Mouse (Mus musculus) heart, adult 2 months (tissue): ENCODE data around the gene Aldh3b2. TPM values are rescaled to one million over a fixed set of nuclear protein-coding genes. Genes with fewer than 3 reads are reported as not detected.

Source experiments
- DNase-seq, 2 experiments: peaks; one replicate each; pipeline ENCODE4 v3.0.0; 2021
- H3K27ac ChIP-seq: fragments of 200-600 bp; 2 replicates; pipeline ENCODE4 v1.8.1; 2022
- H3K27me3 ChIP-seq: fragments of 200-500 bp; 2 replicates; pipeline ENCODE4 v1.6.1; 2012; ENCODE audit warnings: mild to moderate bottlenecking, low read length, inconsistent platforms, mixed read lengths; ENCODE audit not compliant: control insufficient read depth, insufficient read depth
- H3K36me3 ChIP-seq: fragments of 200-500 bp; 2 replicates; pipeline ENCODE4 v1.6.1; 2012; ENCODE audit warnings: low read length, inconsistent platforms; ENCODE audit not compliant: control insufficient read depth, insufficient read depth
- H3K4me1 ChIP-seq: fragments of 200-500 bp; 2 replicates; pipeline ENCODE4 v1.6.1; 2011; ENCODE audit warnings: low read length; ENCODE audit not compliant: control insufficient read depth, insufficient read depth
- H3K4me3 ChIP-seq: fragments of 200-600 bp; 2 replicates; pipeline ENCODE4 v1.8.1; 2022
- H3K79me2 ChIP-seq: fragments of 200-500 bp; replicated peaks from 2 replicates; pipeline ENCODE4 v1.6.1; 2012; ENCODE audit warnings: mild to moderate bottlenecking, inconsistent platforms, low read length, moderate library complexity, mixed read lengths; ENCODE audit not compliant: control insufficient read depth, insufficient read depth
- H3K9ac ChIP-seq: fragments of 200-500 bp; 2 replicates; pipeline ENCODE4 v1.6.1; 2012; ENCODE audit warnings: low read depth, mild to moderate bottlenecking, control low read depth, inconsistent platforms, low read length, mixed read lengths
- CTCF ChIP-seq: fragments of 200-600 bp; IDR thresholded peaks from 2 replicates; pipeline ENCODE4 v1.8.1; 2022; ENCODE audit warnings: antibody characterized with exemption, mild to moderate bottlenecking, moderate library complexity
- EP300 ChIP-seq: fragments of 200-500 bp; IDR thresholded peaks from 2 replicates; pipeline ENCODE4 v1.6.1; 2011; ENCODE audit warnings: low read depth, low read length, control low read depth; ENCODE audit not compliant: insufficient read depth
- POLR2A ChIP-seq: fragments of 200-500 bp; IDR thresholded peaks from 2 replicates; pipeline ENCODE4 v1.6.1; 2011; ENCODE audit warnings: mild to moderate bottlenecking, low read depth, low read length, control low read depth; ENCODE audit not compliant: insufficient read depth
- WGBS: fragments of 180-500 bp; shearing (Covaris S2); methylation state at CpG from one replicate; pipeline ENCODE4 v1.1.7; 2018; 5-methylcytosine and 5-hydroxymethylcytosine counted together
- intact Hi-C: fragments of 180-260 bp; cut with DNase I; formaldehyde crosslinking; loops from one replicate; pipeline ENCODE4 v1.15.1; 2025
- polyA plus RNA-seq: library from polyadenylated mRNA; depleted of rRNA; stranded (reverse); fragments of >200 nt; gene quantifications from 2 replicates; pipeline ENCODE4 v1.2.3, GENCODE M21; 2012
- total RNA-seq, 2 experiments: library from RNA; stranded (reverse); gene quantifications; 2 replicates each; pipeline ENCODE4 v1.2.3; 2021

Aldh3b2 gene
- total and polyA plus RNA-seq, 3 experiments: 0.18 to 1.6 (median 0.26) TPM

- Histone ChIP-seq H3K4me3 (peak overlapping the region; percentile 47; the same call in 1 of the 2 replicates), H3K9ac (peak overlapping the region; percentile 70), H3K27ac (peak overlapping the region; percentile 84), H3K36me3 (no peaks in the 10 kb centered on the region), H3K79me2 (no peaks in the 10 kb centered on the region), H3K27me3 (no peaks in the 10 kb centered on the region), H3K4me1 (peaks cover 8% of the 10 kb centered on the region)
- WGBS: 61% methylated on average over 15 of the region's 15 CpGs
- DNase-seq: peak in 1 of 2 experiments; percentile 33
- intact Hi-C loops: no loop called here
- TF ChIP-seq CTCF (no peak), EP300 (no peak), POLR2A (no peak)
Observed at GRCm38 (mm10) chr19:4004331-4004730, 32.2 kb downstream of the Aldh3b2 start.

GRCm38 (mm10) chr19:4005091-4005490 is 33.0 kb downstream of the Aldh3b2 start:
- no peaks in the 10 kb centered on the region for H3K27me3 ChIP-seq
- H3K36me3 ChIP-seq: no peaks in the 10 kb centered on the region
- no peak overlapping the region for H3K9ac ChIP-seq
- peaks cover 6% of the 10 kb centered on the region; the same call in 1 of the 2 replicates for H3K4me1 ChIP-seq
- DNase-seq: no peak
- H3K79me2 ChIP-seq: no peaks in the 10 kb centered on the region
- H3K4me3 ChIP-seq: no peak overlapping the region
- intact Hi-C loops: no loop called here
- WGBS: 63% methylated on average over 9 of the region's 9 CpGs
- TF ChIP-seq EP300 (no peak), CTCF (no peak), POLR2A (no peak)
- peak overlapping the region; percentile 84 for H3K27ac ChIP-seq

- no peak overlapping the region for H3K27ac ChIP-seq
- no peaks in the 10 kb centered on the region for H3K27me3 ChIP-seq
- WGBS: 93% methylated on average over 8 of the region's 8 CpGs
- no peaks in the 10 kb centered on the region for H3K36me3 ChIP-seq
- H3K9ac ChIP-seq: no peak overlapping the region
- peaks cover 4% of the 10 kb centered on the region; the same call in 1 of the 2 replicates for H3K4me1 ChIP-seq
- intact Hi-C loops: no loop called here
- H3K79me2 ChIP-seq: no peaks in the 10 kb centered on the region
- no peak for DNase-seq
- TF ChIP-seq POLR2A (0 out of 2 replicates have a peak, but pooled peaks have one; percentile 32), EP300 (no peak)
- H3K4me3 ChIP-seq: no peak overlapping the region
Observed at GRCm38 (mm10) chr19:4005971-4006370, 33.8 kb downstream of the Aldh3b2 start.

- DNase-seq: no peak
- Histone ChIP-seq H3K27ac (no peak overlapping the region), H3K36me3 (no peaks in the 10 kb centered on the region), H3K4me3 (no peak overlapping the region), H3K9ac (no peak overlapping the region), H3K4me1 (peaks cover 5% of the 10 kb centered on the region), H3K27me3 (no peaks in the 10 kb centered on the region), H3K79me2 (no peaks in the 10 kb centered on the region)
- WGBS: 89% methylated on average over 5 of the region's 5 CpGs
- no peak for TF ChIP-seq CTCF
- no peak for TF ChIP-seq POLR2A
- TF ChIP-seq EP300: no peak
- intact Hi-C loops: no loop called here
Observed at GRCm38 (mm10) chr19:4011086-4011485, 39.0 kb downstream of the Aldh3b2 start.

- Histone ChIP-seq H3K27me3 (no peaks in the 10 kb centered on the region), H3K4me1 (peaks cover 5% of the 10 kb centered on the region), H3K9ac (peak within 1 kb of the TSS; percentile 85), H3K27ac (peak within 1 kb of the TSS; percentile 97), H3K4me3 (peak within 1 kb of the TSS; percentile 81), H3K79me2 (no peaks in the 10 kb centered on the region), H3K36me3 (no peaks in the 10 kb centered on the region)
- peak; percentile 93 to 98 for DNase-seq
- intact Hi-C loops: loop anchor here (1.0 kb wide), 2 partner anchors 12 to 65 kb away; partner anchors contain the start of genes Gm49405 and Nudt8
- TF ChIP-seq CTCF (peak; percentile 88), POLR2A (peak; percentile 95), EP300 (peak; percentile 95)
- WGBS: under 1% methylated on average over 45 of the region's 45 CpGs
Observed at GRCm38 (mm10) chr19:4012432-4013022, 40.4 kb downstream of the Aldh3b2 start, which contains the start of gene Ndufv1. TSS of gene Ndufv1 (minus strand) at chr19:4012806.

GRCm38 (mm10) chr19:4013066-4013465 is 40.9 kb downstream of the Aldh3b2 start:
- intact Hi-C loops: loop anchor here (1.0 kb wide), 1 partner anchor 66 kb away; no protein-coding TSS in a partner anchor
- Histone ChIP-seq H3K27me3 (no peaks in the 10 kb centered on the region), H3K4me3 (peak overlapping the region; percentile 35), H3K4me1 (peaks cover 5% of the 10 kb centered on the region), H3K9ac (peak overlapping the region; percentile 62), H3K27ac (peak overlapping the region; percentile 57; the same call in 1 of the 2 replicates), H3K36me3 (no peaks in the 10 kb centered on the region), H3K79me2 (no peaks in the 10 kb centered on the region)
- DNase-seq: no peak
- 17% methylated on average over 9 of the region's 9 CpGs for WGBS
- peak; percentile 1; the same call in 1 of the 2 replicates for TF ChIP-seq CTCF
- TF ChIP-seq EP300: no peak
